Mouse (Mus musculus) inflammation-experienced regulatory T-cells, adult 6 months (primary cell): ENCODE data around the gene Zzz3. TPM values are rescaled to one million over a fixed set of nuclear protein-coding genes. Genes with fewer than 3 reads are reported as not detected.

Experiments used
- ATAC-seq: one replicate; pipeline ENCODE4 v1.8.0; 2017
- polyA plus RNA-seq, 3 experiments: library from polyadenylated mRNA; unstranded; fragments of 100-300 nt; shearing (Covaris generic); gene quantifications; one replicate each; pipeline ENCODE4 v1.2.1; 2017

Zzz3 gene
- polyA plus RNA-seq, 3 experiments from 2014 or later = 25.3 to 35.1 (median 33.4) TPM

DNA sequence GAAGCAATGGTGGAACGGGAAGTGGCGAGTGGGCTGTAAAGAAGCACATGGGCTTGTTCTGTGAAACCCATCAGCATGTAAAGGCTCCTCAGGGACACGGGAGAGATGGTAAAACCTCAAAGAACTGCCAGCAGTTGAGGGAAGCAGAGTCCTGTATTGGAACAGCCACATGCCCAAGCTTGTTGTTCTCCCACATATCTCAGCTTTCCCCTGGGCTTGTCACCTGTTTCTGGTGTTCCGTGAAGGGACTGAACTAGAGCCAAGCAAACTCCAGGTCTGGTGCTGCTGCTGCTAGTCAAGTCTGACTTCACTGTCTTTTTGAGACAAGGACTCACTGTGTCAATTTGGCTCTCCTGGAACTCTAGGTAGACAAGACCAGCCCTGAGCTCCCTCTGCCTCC lies 72.0 kb downstream of the Zzz3 start:
- ATAC-seq = no peak

- ATAC-seq = no peak
Measured at GRCm38 (mm10) chr3:152468032-152468431, 72.8 kb downstream of the Zzz3 start.

- ATAC-seq = peak; percentile 17
Measured at GRCm38 (mm10) chr3:152468569-152469041, 73.3 kb downstream of the Zzz3 start.

GRCm38 (mm10) chr3:152469423-152470200 lies 74.3 kb downstream of the Zzz3 start:
- no peak for ATAC-seq

- no peak for ATAC-seq
Measured at GRCm38 (mm10) chr3:152470347-152470746, 75.1 kb downstream of the Zzz3 start.

GRCm38 (mm10) chr3:152472676-152473075 lies 77.4 kb downstream of the Zzz3 start:
- no peak for ATAC-seq

GRCm38 (mm10) chr3:152474582-152475277 lies 79.5 kb downstream of the Zzz3 start:
- no peak for ATAC-seq

DNA sequence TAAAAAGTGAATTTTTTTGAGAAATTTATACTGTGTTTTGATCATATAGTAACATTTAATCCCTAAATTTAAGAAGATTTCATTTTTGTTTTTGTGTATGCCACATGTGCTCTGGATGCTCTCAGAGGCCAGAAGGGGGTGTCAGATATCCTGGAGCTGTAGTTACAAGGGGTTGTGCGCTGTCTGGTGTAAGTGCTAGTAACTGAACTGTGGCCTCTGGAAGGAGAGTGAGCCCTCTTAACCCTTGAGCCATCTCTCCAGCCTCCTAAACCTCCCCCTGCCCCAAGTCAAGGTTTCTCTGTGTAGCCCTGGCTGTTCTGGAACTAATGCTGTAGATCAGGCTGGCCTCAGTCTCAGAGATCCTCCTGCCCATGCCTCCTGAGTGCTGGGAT lies 80.0 kb downstream of the Zzz3 start:
- ATAC-seq = no peak

DNA sequence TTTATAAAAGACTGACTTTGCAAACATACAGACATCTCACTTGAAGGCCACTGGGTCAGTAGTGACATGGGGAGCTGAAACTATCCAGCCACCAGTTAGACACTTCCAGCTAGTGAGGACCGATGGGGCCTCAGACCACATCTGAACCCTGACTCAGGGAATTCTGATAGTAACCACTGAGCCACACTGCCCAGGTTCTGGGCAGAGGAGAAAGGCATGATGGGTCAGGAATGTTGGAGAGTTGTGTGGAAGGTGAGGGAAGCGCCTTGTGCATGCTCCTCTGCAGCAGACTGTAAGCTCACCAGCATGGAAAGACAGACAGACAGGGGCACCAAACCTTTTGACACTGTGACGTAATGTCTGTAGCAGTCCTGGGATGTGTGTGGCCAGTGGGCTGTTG lies 80.6 kb downstream of the Zzz3 start:
- no peak for ATAC-seq

GRCm38 (mm10) chr3:152477796-152478527 lies 82.7 kb downstream of the Zzz3 start:
- peak; percentile 76 for ATAC-seq

DNA sequence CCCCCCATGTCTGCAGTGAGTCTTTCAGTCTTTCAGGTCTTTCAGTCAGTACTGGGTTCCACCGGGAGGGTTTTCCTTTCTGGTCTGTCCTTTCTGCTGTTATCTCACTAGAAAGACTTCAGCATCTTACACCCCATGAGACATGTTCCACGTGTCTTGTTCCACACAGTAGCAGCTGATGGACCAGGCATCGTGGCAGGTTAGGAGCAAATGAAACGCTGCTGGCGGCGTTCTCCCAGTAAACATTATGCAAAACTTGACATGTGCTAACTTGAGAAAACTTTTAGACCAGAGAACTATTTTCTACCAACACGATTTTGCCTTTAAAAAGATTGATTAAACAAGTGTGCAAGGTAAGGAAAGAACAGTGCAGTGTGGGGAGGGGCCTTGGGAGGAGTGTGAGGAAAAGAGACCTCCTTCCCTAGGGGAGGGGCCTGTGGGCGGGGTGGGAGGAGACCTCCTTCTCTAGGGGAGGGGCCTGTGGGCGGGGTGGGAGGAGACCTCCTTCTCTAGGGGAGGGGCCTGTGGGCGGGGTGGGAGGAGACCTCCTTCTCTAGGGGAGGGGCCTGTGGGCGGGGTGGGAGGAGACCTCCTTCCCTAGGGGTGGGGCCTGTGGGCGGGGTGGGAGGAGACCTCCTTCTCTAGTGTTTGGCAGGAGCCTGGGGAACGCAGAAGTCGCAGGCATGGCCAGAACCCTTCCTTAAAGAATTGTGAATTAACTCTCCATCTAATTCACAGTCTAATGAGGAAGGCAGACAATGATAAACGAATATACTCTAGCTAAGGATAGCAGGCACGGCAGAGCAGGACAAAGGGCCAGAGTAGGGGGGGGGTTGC lies 83.5 kb downstream of the Zzz3 start:
- peak; percentile 44 for ATAC-seq

DNA sequence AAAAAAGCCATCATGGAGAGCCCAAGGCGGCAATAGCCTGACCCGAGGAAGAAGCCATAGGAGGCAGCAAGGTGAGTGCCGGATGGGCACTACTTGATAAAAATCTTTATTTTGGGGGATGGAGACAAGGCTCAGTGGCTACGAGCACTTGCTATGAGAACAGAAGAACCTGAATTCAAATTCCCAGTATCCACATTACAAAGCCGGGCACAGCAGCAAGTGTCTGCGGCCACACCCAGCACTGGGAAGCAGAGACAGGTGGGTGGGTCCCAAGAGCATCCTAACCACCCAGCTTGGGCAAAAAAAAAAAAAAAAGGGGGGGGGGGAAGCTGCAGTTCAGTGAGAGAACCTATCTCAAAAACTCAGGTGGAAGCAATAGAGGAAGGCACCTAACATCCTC lies 85.1 kb downstream of the Zzz3 start:
- ATAC-seq = no peak

- no peak for ATAC-seq
Measured at GRCm38 (mm10) chr3:152482182-152482581, 86.9 kb downstream of the Zzz3 start.

DNA sequence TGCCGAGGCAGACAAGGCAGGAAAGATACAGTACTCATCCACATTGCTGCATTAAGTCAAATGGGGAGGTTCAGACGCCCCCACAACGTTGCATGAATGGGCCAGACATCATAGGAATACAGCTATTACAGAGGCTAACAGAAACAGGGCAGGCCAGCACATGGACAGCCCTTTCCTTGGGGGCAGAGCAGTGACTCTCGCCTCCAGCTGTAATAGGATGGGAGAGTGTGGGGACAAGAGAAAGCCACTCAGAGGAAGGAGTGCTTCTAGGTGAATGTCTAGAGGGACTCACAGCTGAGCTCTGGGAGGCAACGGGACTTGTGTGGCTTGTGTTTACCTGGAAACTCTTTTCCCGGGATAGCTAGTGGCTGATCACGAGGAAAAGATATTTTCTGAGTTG lies 88.5 kb downstream of the Zzz3 start:
- no peak for ATAC-seq

DNA sequence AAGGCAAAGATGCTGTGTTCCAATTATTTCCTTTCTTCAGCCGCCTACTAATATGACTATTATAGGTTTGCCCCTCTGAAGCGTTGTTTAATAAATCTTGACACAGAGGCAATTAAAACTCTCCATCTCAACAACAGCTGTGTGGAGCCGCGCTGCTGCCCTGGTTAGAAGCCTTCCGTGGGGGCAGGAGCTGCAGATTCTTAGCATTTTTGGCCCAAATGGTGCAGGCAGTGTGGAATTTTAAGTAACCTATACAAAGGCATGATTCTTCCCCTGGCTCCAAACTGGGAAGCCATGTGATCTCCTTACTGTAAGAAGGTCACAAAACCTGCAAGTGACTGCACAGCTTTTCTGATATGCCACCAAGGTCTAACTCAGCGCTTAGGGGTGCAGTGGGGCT lies 88.9 kb downstream of the Zzz3 start:
- no peak for ATAC-seq

- no peak for ATAC-seq
Measured at GRCm38 (mm10) chr3:152488964-152489363, 93.7 kb downstream of the Zzz3 start.

DNA sequence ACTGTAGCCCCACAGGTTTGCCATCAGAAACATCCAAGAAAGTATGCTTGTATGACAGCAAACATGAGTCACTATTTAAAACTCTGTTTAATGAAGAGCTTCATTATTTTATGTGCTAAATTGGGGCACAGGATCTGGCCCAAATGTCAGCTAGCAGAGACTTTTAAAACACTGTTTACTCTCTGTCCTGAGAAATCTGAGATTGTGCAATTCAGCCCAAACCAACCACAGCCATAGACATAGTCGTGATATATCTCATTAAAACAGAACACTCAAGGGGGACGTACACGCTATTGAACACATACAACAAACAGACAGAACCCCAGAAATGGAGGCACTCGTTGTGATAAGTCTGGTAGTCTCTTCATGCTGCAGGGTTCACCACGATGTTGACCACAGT lies 95.2 kb downstream of the Zzz3 start:
- ATAC-seq = no peak

GRCm38 (mm10) chr3:152492241-152492640 lies 97.0 kb downstream of the Zzz3 start:
- ATAC-seq = no peak

- ATAC-seq = no peak
Measured at GRCm38 (mm10) chr3:152493813-152494212, 98.5 kb downstream of the Zzz3 start.

GRCm38 (mm10) chr3:152494667-152495360 lies 99.5 kb downstream of the Zzz3 start:
- ATAC-seq = no peak

- ATAC-seq = no peak
Measured at GRCm38 (mm10) chr3:152495415-152495898, 100.2 kb downstream of the Zzz3 start.

DNA sequence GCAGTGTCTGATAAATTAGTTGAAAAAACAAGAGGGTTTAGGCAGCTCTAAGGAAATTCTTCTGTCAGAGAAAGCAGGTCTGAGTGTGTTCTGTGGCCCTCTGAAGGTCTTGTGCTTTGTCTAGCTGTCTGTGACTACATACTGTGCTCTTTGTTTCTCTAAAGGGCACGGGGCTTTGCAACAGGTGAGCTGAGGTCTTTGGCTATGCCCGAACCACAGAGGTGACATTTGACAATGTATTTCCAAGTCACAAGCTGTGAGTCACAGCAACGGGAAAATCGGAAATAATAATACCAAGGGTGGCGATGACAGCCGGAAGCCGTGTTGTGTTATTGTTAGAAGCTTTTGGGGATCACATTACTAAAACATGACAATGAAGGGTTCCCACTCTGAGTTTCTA lies 101.8 kb downstream of the Zzz3 start:
- ATAC-seq = no peak
